Mouse (Mus musculus) embryonic facial prominence, embryonic 10.5 days (tissue): ENCODE results near the gene Pkn2. TPM values are rescaled to one million over a fixed set of nuclear protein-coding genes. Genes with fewer than 3 reads are reported as not detected.

Experiments used
- DNase-seq: peaks from one replicate; pipeline ENCODE4 v3.0.0-alpha.2; 2017; ENCODE audit warnings: low spot score
- H3K27ac ChIP-seq: fragments of 300-500 bp; sonication (generic); replicated peaks from 2 replicates; pipeline ENCODE4 v1.5.1; 2016; ENCODE audit warnings: mild to moderate bottlenecking
- H3K27me3 ChIP-seq: fragments of 300-500 bp; sonication (generic); replicated peaks from 2 replicates; pipeline ENCODE4 v1.6.1; 2016; ENCODE audit warnings: low read depth, mild to moderate bottlenecking; ENCODE audit not compliant: poor library complexity, severe bottlenecking
- H3K36me3 ChIP-seq: fragments of 300-500 bp; sonication (generic); replicated peaks from 2 replicates; pipeline ENCODE4 v1.6.1; 2016; ENCODE audit warnings: mild to moderate bottlenecking, moderate library complexity
- H3K4me1 ChIP-seq: fragments of 300-500 bp; sonication (generic); 2 replicates; pipeline ENCODE4 v1.6.1; 2016
- H3K4me3 ChIP-seq: fragments of 300-500 bp; sonication (generic); 2 replicates; pipeline ENCODE4 v1.5.1; 2016; ENCODE audit warnings: mild to moderate bottlenecking, moderate library complexity
- H3K9me3 ChIP-seq: fragments of 300-500 bp; sonication (generic); 2 replicates; pipeline ENCODE4 v1.6.1; 2016; ENCODE audit warnings: mild to moderate bottlenecking
- WGBS: fragments of 180-500 bp; shearing (Covaris S2); methylation state at CpG from one replicate; pipeline ENCODE4 v1.1.7; 2016; 5-methylcytosine and 5-hydroxymethylcytosine counted together
- polyA plus RNA-seq: library from polyadenylated mRNA; unstranded; fragments of >200 nt; fragmentation: Nextera tagmentation; extraction: Ambion mirVana; gene quantifications from 2 replicates; pipeline ENCODE4 v1.2.1, GENCODE M21; 2016

The Pkn2 gene
- polyA plus RNA-seq, 1 experiment from 2014 or later: 55.6 TPM

DNA sequence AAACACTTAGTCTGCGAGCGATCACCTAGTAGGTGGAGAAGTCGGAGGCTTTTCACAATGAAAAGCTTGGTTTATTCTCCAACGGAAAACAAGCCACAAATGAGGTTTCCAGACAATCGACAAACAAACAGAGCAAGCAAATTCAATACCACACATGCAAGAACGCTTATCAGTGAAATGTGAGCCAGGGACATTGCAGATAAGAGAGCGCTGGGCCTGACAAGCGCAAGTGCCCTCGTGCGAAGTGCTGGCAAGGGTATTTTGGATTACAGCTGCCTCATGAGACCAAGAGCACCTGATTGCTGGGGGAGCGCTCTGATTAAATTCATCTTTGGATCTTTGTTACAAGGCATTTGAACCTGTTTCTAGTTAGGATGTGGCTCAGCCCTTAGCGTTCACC is 124.0 kb downstream of the Pkn2 start:
- 61% methylated on average over 12 of the region's 12 CpGs for WGBS
- DNase-seq: no peak
- H3K27me3 ChIP-seq: no peaks in the 10 kb centered on the region
- H3K4me1 ChIP-seq: no peaks in the 10 kb centered on the region; the same call in 1 of the 2 replicates
- no peak overlapping the region for H3K27ac ChIP-seq
- H3K9me3 ChIP-seq: no peaks in the 10 kb centered on the region
- no peaks in the 10 kb centered on the region for H3K36me3 ChIP-seq
- H3K4me3 ChIP-seq: no peak overlapping the region

DNA sequence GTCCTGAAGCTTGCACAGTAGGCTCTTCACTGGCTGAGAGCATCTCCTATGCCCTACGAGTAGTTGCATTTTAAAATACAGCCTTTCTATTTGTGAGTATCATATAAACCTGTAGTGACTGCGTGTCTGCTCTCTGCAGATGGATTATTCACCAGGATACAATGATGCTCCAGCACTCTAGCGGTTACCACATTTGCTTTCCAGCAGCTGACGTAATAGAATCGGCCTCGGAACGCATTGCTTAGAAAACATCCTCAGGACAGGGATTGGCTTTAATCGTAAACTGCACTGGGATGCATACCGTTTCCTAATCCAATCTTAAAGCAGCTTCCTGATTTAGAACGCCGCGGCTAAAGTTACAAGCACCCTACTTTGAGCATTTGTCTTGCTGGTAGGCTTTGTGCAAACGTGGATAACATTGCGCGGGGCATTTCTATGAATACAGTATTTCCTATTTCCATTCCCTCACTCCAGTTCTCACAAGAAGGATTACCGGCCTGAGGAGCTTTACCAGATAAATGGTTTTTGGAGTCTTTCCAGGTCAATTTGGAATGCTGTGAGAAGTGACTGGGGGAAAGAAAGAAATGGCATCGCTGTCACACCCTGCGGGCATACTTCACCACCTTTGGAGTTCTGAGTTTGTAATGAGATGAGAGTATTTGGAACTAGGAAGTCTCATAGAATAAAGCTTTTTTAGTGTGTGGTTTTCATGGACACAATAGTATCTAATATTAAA is 126.5 kb downstream of the Pkn2 start:
- Histone ChIP-seq H3K36me3 (no peaks in the 10 kb centered on the region), H3K9me3 (no peaks in the 10 kb centered on the region), H3K4me3 (no peak overlapping the region), H3K27ac (no peak overlapping the region), H3K27me3 (no peaks in the 10 kb centered on the region), H3K4me1 (no peaks in the 10 kb centered on the region; the same call in 1 of the 2 replicates)
- WGBS: 90% methylated on average over 18 of the region's 18 CpGs
- DNase-seq: no peak

DNA sequence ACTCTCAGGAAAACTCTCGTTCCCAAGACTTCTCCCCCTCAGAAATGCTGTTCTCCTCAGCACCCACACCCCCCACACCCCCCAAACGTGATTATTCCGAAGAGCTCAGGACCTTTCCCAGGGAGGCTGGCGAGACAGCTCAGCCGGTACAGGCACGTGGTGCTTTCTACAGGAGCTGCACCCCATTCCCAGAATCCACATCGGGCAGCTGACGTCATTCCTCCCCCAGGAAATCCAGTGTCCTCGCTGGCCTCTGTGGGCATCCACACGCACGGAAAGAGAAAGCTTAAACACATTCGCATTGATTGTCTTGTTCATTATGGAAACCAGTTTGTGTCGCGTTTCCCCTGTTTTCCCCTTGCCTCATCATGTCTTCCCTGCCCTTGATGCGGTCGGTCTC is 132.7 kb downstream of the Pkn2 start:
- no peaks in the 10 kb centered on the region for H3K36me3 ChIP-seq
- WGBS: 85% methylated on average over 16 of the region's 16 CpGs
- no peak overlapping the region for H3K4me3 ChIP-seq
- no peaks in the 10 kb centered on the region for H3K4me1 ChIP-seq
- no peaks in the 10 kb centered on the region for H3K27me3 ChIP-seq
- no peak for DNase-seq
- H3K27ac ChIP-seq: no peak overlapping the region
- H3K9me3 ChIP-seq: no peaks in the 10 kb centered on the region

DNA sequence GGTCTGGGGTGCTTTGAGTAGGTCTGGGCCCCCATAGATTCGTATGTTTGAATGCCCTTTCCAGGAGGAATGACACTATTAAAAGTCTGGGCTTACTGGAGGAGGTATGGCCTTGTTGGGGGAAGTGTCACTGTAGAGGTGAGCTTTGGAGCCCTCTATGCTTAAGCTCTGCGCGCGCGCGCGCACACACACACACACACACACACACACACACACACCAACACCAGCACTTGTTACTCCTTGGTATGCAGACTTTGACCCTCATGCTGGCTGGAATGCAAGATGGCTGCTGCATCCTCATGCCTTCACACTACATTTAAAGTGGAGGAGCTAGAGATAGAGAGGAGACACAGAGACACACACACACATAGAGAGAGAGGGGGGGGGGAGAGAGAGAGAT is 134.1 kb downstream of the Pkn2 start:
- no peaks in the 10 kb centered on the region for H3K9me3 ChIP-seq
- no peaks in the 10 kb centered on the region for H3K36me3 ChIP-seq
- H3K4me1 ChIP-seq: no peaks in the 10 kb centered on the region
- H3K27me3 ChIP-seq: no peaks in the 10 kb centered on the region
- no peak overlapping the region for H3K27ac ChIP-seq
- DNase-seq: no peak
- no peak overlapping the region for H3K4me3 ChIP-seq
- 94% methylated on average over 7 of the region's 7 CpGs for WGBS

DNA sequence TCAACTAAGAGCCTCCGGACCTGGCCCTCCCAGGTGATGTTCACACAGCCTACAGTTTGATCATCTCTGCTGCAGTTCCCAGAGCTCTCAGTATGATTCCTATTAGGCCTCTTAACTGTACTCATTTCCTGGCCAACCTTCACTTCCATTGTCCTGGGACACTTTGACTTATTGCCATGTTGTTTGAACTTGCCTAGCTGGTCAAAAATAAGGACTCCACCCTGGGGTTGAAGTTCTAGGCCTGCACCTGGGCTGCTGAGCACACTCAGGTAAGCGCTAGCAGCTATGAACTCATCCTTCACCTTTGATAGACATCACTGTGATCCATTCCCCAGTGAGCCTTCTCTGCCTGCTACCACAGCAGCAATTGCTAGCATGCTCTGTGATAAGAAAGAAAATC is 136.7 kb downstream of the Pkn2 start:
- H3K36me3 ChIP-seq: no peaks in the 10 kb centered on the region
- no peaks in the 10 kb centered on the region for H3K9me3 ChIP-seq
- no peak for DNase-seq
- WGBS: 94% methylated on average over 2 of the region's 2 CpGs
- H3K4me1 ChIP-seq: no peaks in the 10 kb centered on the region
- H3K27ac ChIP-seq: no peak overlapping the region
- no peaks in the 10 kb centered on the region for H3K27me3 ChIP-seq
- no peak overlapping the region for H3K4me3 ChIP-seq

DNA sequence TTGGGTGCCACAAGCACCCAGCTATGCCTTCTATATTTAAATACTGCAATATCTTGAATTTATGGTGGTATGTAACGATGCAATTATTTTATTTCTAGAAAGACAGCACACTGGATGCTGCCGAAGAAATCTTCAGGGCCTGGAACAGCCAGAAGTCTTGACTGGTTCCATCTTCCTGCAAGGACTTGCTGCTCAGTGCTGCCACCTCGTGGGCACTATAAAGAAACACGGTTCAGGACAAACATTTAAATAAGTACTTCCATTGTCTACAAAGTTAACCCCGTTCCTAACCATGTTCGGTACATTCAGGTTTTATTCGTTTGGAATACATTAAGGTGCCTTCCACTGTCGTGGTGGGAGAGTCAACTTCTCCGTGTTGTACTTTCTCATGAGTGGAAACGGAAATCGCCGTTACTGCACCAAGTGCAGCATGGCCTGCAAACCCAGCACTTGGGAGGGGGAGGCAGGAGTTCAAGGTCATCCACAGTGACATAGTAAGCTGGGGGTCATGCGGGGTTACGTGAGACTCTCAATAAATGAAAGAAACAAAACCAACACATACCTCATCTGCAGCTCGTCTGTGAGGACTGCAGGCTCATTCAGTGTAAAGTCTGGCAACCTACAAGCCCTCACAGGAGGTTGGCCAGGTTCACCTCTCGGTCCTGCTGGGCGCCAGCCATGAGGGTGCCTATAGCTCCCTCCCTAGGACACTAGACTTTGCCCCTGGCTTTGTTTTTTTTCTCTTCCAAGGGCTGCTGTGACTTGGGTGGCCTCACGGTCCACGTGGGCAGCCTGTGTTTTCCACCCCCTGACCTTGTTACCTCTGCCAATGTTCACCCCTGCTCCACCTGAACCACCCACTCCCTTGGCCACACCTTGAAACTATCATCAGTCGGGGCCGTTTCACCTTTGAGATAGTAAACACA is 137.6 kb downstream of the Pkn2 start:
- H3K4me1 ChIP-seq: no peaks in the 10 kb centered on the region
- H3K27ac ChIP-seq: no peak overlapping the region
- H3K9me3 ChIP-seq: no peaks in the 10 kb centered on the region
- no peaks in the 10 kb centered on the region for H3K36me3 ChIP-seq
- 60% methylated on average over 21 of the region's 21 CpGs for WGBS
- H3K27me3 ChIP-seq: no peaks in the 10 kb centered on the region
- DNase-seq: peak; percentile 62
- H3K4me3 ChIP-seq: no peak overlapping the region

Other genes starting within 250 kb of the Pkn2 start
- 11.8 and 14.1 TPM in 2 replicates for gene Kyat3, start 181.0 kb downstream of the Pkn2 start, polyA plus RNA-seq
- gene Gtf2b, start 117.0 kb downstream of the Pkn2 start, polyA plus RNA-seq: 91.6 and 91.8 TPM in 2 replicates